Mouse (Mus musculus) cortical plate, adult 2 months (tissue): ENCODE data around the gene Uvrag.

Experiments
- CTCF ChIP-seq: fragments of 200-500 bp; IDR thresholded peaks from 2 replicates; pipeline ENCODE4 v1.5.1; 2011; ENCODE audit warnings: mild to moderate bottlenecking, control low read depth, low read length; ENCODE audit not compliant: insufficient read depth; ENCODE audit errors: extremely low read depth
- POLR2A ChIP-seq: fragments of 200-500 bp; IDR thresholded peaks from 2 replicates; pipeline ENCODE4 v1.6.1; 2011; ENCODE audit warnings: mild to moderate bottlenecking, low read length, control low read depth; ENCODE audit not compliant: insufficient read depth; ENCODE audit errors: extremely low read depth

- TF ChIP-seq CTCF = no peak
- no peak for TF ChIP-seq POLR2A
These were observed 975 bp downstream of the Uvrag start for GRCm38 (mm10) chr7:99139841-99140491.
